In the genomic region with DNA sequence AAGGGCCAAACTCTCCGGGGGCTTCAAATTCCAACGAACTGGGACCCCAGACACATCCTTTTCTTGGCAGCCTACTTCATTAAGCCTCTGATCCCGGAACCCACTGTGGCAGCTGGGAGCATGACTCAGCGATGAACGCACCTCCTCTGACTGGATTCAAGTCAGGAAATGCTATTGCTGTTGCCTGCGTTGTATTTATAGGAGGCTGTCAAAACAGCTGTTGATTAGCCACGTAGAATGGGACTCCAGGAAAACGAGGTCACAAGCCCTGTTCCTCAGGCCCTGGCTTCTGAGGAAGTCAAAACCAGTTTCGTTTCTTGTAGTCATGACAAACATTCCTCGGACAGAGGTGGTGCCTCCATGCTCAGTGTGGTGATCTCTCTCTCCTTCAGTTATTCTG, we compare ENCODE assay signal across 7 mouse cellular contexts.
DNase-seq lines count a peak whose midpoint lies in the region; ATAC-seq lines count a peak whose summit lies in the region.

No protein-coding gene starts in this region.

- ATAC-seq in lung, embryonic 16.5 days (ENCODE audit: low read depth): peak; percentile 31

- no peaks in the 10 kb centered on the region for H3K27me3 ChIP-seq in lung, embryonic 16.5 days (ENCODE audit: control insufficient read depth, insufficient read depth, low read depth, low read length)
- no peaks in the 10 kb centered on the region for H3K27me3 ChIP-seq in forebrain, embryonic 10.5 days (ENCODE audit: poor library complexity, severe bottlenecking)

- no peaks in the 10 kb centered on the region for H3K36me3 ChIP-seq in lung, embryonic 16.5 days (ENCODE audit: control insufficient read depth, insufficient read depth, low read length)
- H3K36me3 ChIP-seq in forebrain, embryonic 10.5 days (replicated peaks): no peaks in the 10 kb centered on the region

- H3K4me2 ChIP-seq in lung, embryonic 16.5 days (ENCODE audit: low read depth, low read length): peak overlapping the region; percentile 17; the same call in 1 of the 2 replicates

- 27% methylated on average over 10 of the region's 10 CpGs for WGBS in lung, embryonic 16.5 days
- 59% methylated on average over 10 of the region's 10 CpGs for WGBS in forebrain, embryonic 10.5 days

- H3K4me3 ChIP-seq in lung, embryonic 16.5 days (ENCODE audit: low read length): no peak overlapping the region
- H3K4me3 ChIP-seq in forebrain, embryonic 10.5 days: no peak overlapping the region

- no peak overlapping the region for H3K27ac ChIP-seq in lung, embryonic 16.5 days (ENCODE audit: low read length)
- H3K27ac ChIP-seq in forebrain, embryonic 10.5 days: no peak overlapping the region

- intact Hi-C loops in heart, postnatal 14 days (cut with DNase I): no loop called here

- DNase-seq in right cerebral cortex, adult 18-20 months: peak; percentile 54
- no peak for DNase-seq in right cerebral cortex, postnatal 36 days (ENCODE audit: low spot score in 2 of 2)
- peak; percentile 38 for DNase-seq in c-Kit-positive CD71-negative TER-119-negative erythroid progenitor cells, embryonic 14.5 days (ENCODE audit: low read depth)
- DNase-seq in heart, postnatal 14 days: peak; percentile 34
- no peak for DNase-seq in spleen, adult 12 weeks (ENCODE audit: low spot score)
- DNase-seq in forebrain, embryonic 10.5 days (ENCODE audit: extremely low spot score, low spot score): no peak

- no peaks in the 10 kb centered on the region for H3K9me3 ChIP-seq in lung, embryonic 16.5 days (ENCODE audit: control insufficient read depth, low read length)
- H3K9me3 ChIP-seq in forebrain, embryonic 10.5 days: no peaks in the 10 kb centered on the region

- H3K9ac ChIP-seq in lung, embryonic 16.5 days (ENCODE audit: low read length): no peak overlapping the region

- H3K4me1 ChIP-seq in lung, embryonic 16.5 days (replicated peaks; ENCODE audit: control insufficient read depth, insufficient read depth, low read length): 0 out of 2 replicates have a peak, but pooled peaks cover 7% of the 10 kb centered on the region
- peaks cover 10% of the 10 kb centered on the region; the same call in 1 of the 2 replicates for H3K4me1 ChIP-seq in forebrain, embryonic 10.5 days

Comparison
In these comparisons a context has a peak if more than half of its experiments do, and no peak if none do; other contexts are left out.
1. DNase-seq: peak in right cerebral cortex, adult 18-20 months (single experiment), c-Kit-positive CD71-negative TER-119-negative erythroid progenitor cells, embryonic 14.5 days (single experiment) and heart, postnatal 14 days (2 of 2); none in right cerebral cortex, postnatal 36 days (0 of 2), spleen, adult 12 weeks (single experiment) and forebrain, embryonic 10.5 days (single experiment).